Mouse (Mus musculus): ENCODE data around the gene Flvcr2. TPM values are rescaled to one million over a fixed set of nuclear protein-coding genes. Genes with fewer than 3 reads are reported as not detected.

The Flvcr2 gene
- total RNA-seq, 2 experiments from 2014 or later = 0.33 to 0.69 TPM

- DNase-seq = peak; percentile 36 to 37
- intact Hi-C loops (cut with DNase I) = loop anchor here (2.0 kb wide), 1 partner anchor 230 kb away; the partner anchor contains the start of gene Tgfb3
Measured at GRCm38 (mm10) chr12:85848164-85848958, 102.0 kb downstream of the Flvcr2 start.

GRCm38 (mm10) chr12:85850661-85851060 is 104.3 kb downstream of the Flvcr2 start:
- intact Hi-C loops (cut with DNase I) = no loop called here
- no peak for DNase-seq

GRCm38 (mm10) chr12:85853836-85854235 is 107.5 kb downstream of the Flvcr2 start:
- DNase-seq = no peak
- intact Hi-C loops (cut with DNase I) = no loop called here

GRCm38 (mm10) chr12:85854271-85854670 is 107.9 kb downstream of the Flvcr2 start:
- DNase-seq = no peak
- intact Hi-C loops (cut with DNase I) = no loop called here

GRCm38 (mm10) chr12:85857300-85857699 is 111.0 kb downstream of the Flvcr2 start:
- no peak for DNase-seq
- intact Hi-C loops (cut with DNase I) = loop anchor here (5.0 kb wide), 1 partner anchor 165 kb away; no protein-coding TSS in a partner anchor

GRCm38 (mm10) chr12:85859111-85859510 is 112.8 kb downstream of the Flvcr2 start:
- DNase-seq = no peak
- intact Hi-C loops (cut with DNase I) = loop anchor here (5.0 kb wide), 1 partner anchor 163 kb away; no protein-coding TSS in a partner anchor

GRCm38 (mm10) chr12:85859511-85860189 is 113.3 kb downstream of the Flvcr2 start:
- intact Hi-C loops (cut with DNase I) = loop anchor here (5.0 kb wide), 2 partner anchors 63 to 163 kb away; no protein-coding TSS in a partner anchor
- DNase-seq = no peak

- intact Hi-C loops (cut with DNase I) = loop anchor here (5.0 kb wide), 1 partner anchor 60 kb away; no protein-coding TSS in a partner anchor
- no peak for DNase-seq
Measured at GRCm38 (mm10) chr12:85862514-85862913, 116.2 kb downstream of the Flvcr2 start.

Small RNA genes within 50 kb of the gene (microRNA-seq; reads per million reads assigned to microRNA genes)
- 0 reads per million in 2 experiments for gene Gm47285

Other genes starting within 250 kb of the Flvcr2 start
- gene Jdp2, start 147.5 kb upstream of the Flvcr2 start, total RNA-seq (2021) = 1 to 10 TPM; 4.6 to 4.9 TPM
- not detected for gene Batf, start 59.9 kb upstream of the Flvcr2 start, total RNA-seq (2021)
- gene Erg28, start 78.0 kb downstream of the Flvcr2 start, total RNA-seq (2021) = 1 to 10 TPM; 2.7 to 3.9 TPM
- 1 to 10 TPM; 5.5 to 6.1 TPM for gene Ttll5, start 78.1 kb downstream of the Flvcr2 start, total RNA-seq (2021)